Mouse (Mus musculus): Measurements from ENCODE around the gene Hs3st4. TPM values are rescaled to one million over a fixed set of nuclear protein-coding genes. Genes with fewer than 3 reads are reported as not detected.

Gene Hs3st4
- polyA plus RNA-seq (2012; rRNA removed), result 0.09 TPM in 1 of 2 replicates, not detected in the other

GRCm38 (mm10) chr7:123982461-123983038 lies at the start of gene Hs3st4:
TSS of gene Hs3st4 (plus strand) at chr7:123982869.
- 2% methylated on average over 71 of the region's 74 CpGs for WGBS
- Histone ChIP-seq H3K4me3 (ENCODE audit: low read depth, low read length) (no peak within 1 kb of the TSS), H3K36me3 (ENCODE audit: control insufficient read depth, insufficient read depth, low read length) (no peaks in the 10 kb centered on the region), H3K27me3 (ENCODE audit: control insufficient read depth, insufficient read depth, low read length) (peaks cover 9% of the 10 kb centered on the region; the same call in 1 of the 2 replicates), H3K4me1 (ENCODE audit: control insufficient read depth, insufficient read depth, insufficient read length, low read length) (no peaks in the 10 kb centered on the region), H3K27ac (ENCODE audit: insufficient read depth, low read depth, low read length) (no peak within 1 kb of the TSS)
- TF ChIP-seq POLR2A (IDR thresholded peaks at IDR 0.05; ENCODE audit: low read depth, low read length) (no peak), CTCF (IDR thresholded peaks at IDR 0.05; ENCODE audit: extremely low read depth, insufficient read length, insufficient replicate concordance, low read depth, low read length) (no peak)

- no peaks in the 10 kb centered on the region for H3K27me3 ChIP-seq (ENCODE audit: control insufficient read depth, insufficient read depth, low read length)
- H3K27ac ChIP-seq (ENCODE audit: insufficient read depth, low read depth, low read length), result no peak overlapping the region
- TF ChIP-seq CTCF (IDR thresholded peaks at IDR 0.05; ENCODE audit: extremely low read depth, insufficient read length, insufficient replicate concordance, low read depth, low read length) (no peak), POLR2A (IDR thresholded peaks at IDR 0.05; ENCODE audit: low read depth, low read length) (no peak)
- no peaks in the 10 kb centered on the region for H3K36me3 ChIP-seq (ENCODE audit: control insufficient read depth, insufficient read depth, low read length)
- H3K4me1 ChIP-seq (ENCODE audit: control insufficient read depth, insufficient read depth, insufficient read length, low read length), result no peaks in the 10 kb centered on the region
- H3K4me3 ChIP-seq (ENCODE audit: low read depth, low read length), result no peak overlapping the region
- 79% methylated on average over 3 of the region's 3 CpGs for WGBS
Observed at GRCm38 (mm10) chr7:123946836-123947235, 35.8 kb upstream of the Hs3st4 start.

DNA sequence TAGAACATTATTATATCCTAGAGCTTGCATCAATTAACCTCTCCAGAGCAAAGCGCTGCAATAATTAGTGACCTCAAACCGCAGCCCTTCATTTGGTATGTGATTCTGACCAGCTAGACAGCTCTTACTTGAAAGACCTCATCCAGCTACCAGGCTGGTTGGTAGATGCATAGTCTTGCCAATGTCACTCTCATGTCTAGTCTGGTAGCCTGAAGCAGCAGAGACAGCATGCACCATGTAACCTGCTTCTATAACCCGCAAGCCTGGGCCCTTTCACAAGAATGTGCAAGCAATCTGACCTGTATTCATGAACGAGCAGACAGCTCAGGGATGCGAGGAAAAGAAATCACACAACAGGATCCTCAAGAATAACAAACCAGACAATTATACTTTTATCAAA lies 19.6 kb upstream of the Hs3st4 start:
- 78% methylated on average over 5 of the region's 5 CpGs for WGBS
- H3K27ac ChIP-seq (ENCODE audit: insufficient read depth, low read depth, low read length), result no peak overlapping the region
- TF ChIP-seq POLR2A (IDR thresholded peaks at IDR 0.05; ENCODE audit: low read depth, low read length), result no peak
- no peak for TF ChIP-seq CTCF (IDR thresholded peaks at IDR 0.05; ENCODE audit: extremely low read depth, insufficient read length, insufficient replicate concordance, low read depth, low read length)
- H3K27me3 ChIP-seq (ENCODE audit: control insufficient read depth, insufficient read depth, low read length), result no peaks in the 10 kb centered on the region
- H3K4me3 ChIP-seq (ENCODE audit: low read depth, low read length), result no peak overlapping the region
- H3K4me1 ChIP-seq (ENCODE audit: control insufficient read depth, insufficient read depth, insufficient read length, low read length), result no peaks in the 10 kb centered on the region
- H3K36me3 ChIP-seq (ENCODE audit: control insufficient read depth, insufficient read depth, low read length), result no peaks in the 10 kb centered on the region

DNA sequence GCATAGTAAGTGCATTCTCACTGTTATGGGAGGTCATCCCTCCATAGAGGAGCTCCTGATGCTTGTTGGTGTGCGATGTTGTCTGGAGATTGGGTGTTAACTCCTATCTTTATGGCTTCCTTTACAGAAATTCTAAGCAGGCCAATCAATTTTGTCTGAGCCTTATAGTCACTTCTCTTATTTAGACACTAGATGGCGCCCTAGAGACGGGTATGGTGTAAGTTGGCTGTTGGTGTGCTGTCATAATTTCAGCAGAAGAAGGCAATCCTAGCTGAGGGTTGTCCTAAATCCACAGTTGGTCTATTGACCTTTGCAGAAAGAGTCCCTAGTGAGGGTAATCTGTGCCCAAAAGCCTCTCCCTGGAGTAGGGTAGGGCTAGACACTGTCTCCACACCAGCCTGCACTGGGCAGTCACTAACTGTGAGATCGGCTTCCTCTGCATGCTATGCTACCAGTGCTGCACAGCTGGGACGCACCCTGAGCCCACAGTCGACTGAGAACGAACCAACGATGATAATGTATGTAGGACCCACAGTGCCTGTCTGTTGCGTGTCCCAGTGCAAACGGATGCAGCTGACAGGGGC lies 18.0 kb upstream of the Hs3st4 start:
- no peak overlapping the region for H3K4me3 ChIP-seq (ENCODE audit: low read depth, low read length)
- H3K27me3 ChIP-seq (ENCODE audit: control insufficient read depth, insufficient read depth, low read length), result no peaks in the 10 kb centered on the region
- no peak overlapping the region for H3K27ac ChIP-seq (ENCODE audit: insufficient read depth, low read depth, low read length)
- no peaks in the 10 kb centered on the region for H3K4me1 ChIP-seq (ENCODE audit: control insufficient read depth, insufficient read depth, insufficient read length, low read length)
- TF ChIP-seq POLR2A (IDR thresholded peaks at IDR 0.05; ENCODE audit: low read depth, low read length), result no peak
- TF ChIP-seq CTCF (IDR thresholded peaks at IDR 0.05; ENCODE audit: extremely low read depth, insufficient read length, insufficient replicate concordance, low read depth, low read length), result no peak
- WGBS, result 53% methylated on average over 10 of the region's 10 CpGs
- H3K36me3 ChIP-seq (ENCODE audit: control insufficient read depth, insufficient read depth, low read length), result no peaks in the 10 kb centered on the region

- Histone ChIP-seq H3K27ac (ENCODE audit: insufficient read depth, low read depth, low read length) (no peak overlapping the region), H3K4me1 (ENCODE audit: control insufficient read depth, insufficient read depth, insufficient read length, low read length) (no peaks in the 10 kb centered on the region), H3K4me3 (ENCODE audit: low read depth, low read length) (no peak overlapping the region), H3K27me3 (ENCODE audit: control insufficient read depth, insufficient read depth, low read length) (no peaks in the 10 kb centered on the region), H3K36me3 (ENCODE audit: control insufficient read depth, insufficient read depth, low read length) (no peaks in the 10 kb centered on the region)
- TF ChIP-seq CTCF (IDR thresholded peaks at IDR 0.05; ENCODE audit: extremely low read depth, insufficient read length, insufficient replicate concordance, low read depth, low read length) (no peak), POLR2A (IDR thresholded peaks at IDR 0.05; ENCODE audit: low read depth, low read length) (no peak)
- WGBS, result 69% methylated on average over 7 of the region's 7 CpGs
Observed at GRCm38 (mm10) chr7:123965515-123965914, 17.2 kb upstream of the Hs3st4 start.

DNA sequence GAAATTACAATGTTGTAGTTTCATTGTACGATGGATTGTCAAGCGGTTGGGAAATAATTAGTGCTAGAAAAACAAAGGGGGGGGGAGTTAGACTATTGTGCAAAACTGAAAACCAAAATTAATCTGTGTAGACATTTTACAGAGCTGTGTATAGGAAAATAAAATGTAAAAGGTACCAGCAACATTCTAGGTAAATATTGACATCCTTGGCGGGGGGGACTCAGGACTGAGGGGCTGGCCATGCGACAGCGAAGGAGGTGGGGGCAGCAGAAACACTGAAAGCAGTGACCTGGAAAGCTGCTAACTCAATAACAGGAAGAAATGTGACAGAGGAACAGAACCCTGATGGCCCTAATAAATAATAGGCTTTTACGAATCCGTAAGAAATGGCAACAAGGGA lies 7.2 kb upstream of the Hs3st4 start:
- no peak overlapping the region for H3K27ac ChIP-seq (ENCODE audit: insufficient read depth, low read depth, low read length)
- H3K4me1 ChIP-seq (ENCODE audit: control insufficient read depth, insufficient read depth, insufficient read length, low read length), result no peaks in the 10 kb centered on the region
- no peak for TF ChIP-seq POLR2A (IDR thresholded peaks at IDR 0.05; ENCODE audit: low read depth, low read length)
- no peak for TF ChIP-seq CTCF (IDR thresholded peaks at IDR 0.05; ENCODE audit: extremely low read depth, insufficient read length, insufficient replicate concordance, low read depth, low read length)
- 63% methylated on average over 7 of the region's 7 CpGs for WGBS
- no peak overlapping the region for H3K4me3 ChIP-seq (ENCODE audit: low read depth, low read length)
- no peaks in the 10 kb centered on the region for H3K27me3 ChIP-seq (ENCODE audit: control insufficient read depth, insufficient read depth, low read length)
- H3K36me3 ChIP-seq (ENCODE audit: control insufficient read depth, insufficient read depth, low read length), result no peaks in the 10 kb centered on the region

DNA sequence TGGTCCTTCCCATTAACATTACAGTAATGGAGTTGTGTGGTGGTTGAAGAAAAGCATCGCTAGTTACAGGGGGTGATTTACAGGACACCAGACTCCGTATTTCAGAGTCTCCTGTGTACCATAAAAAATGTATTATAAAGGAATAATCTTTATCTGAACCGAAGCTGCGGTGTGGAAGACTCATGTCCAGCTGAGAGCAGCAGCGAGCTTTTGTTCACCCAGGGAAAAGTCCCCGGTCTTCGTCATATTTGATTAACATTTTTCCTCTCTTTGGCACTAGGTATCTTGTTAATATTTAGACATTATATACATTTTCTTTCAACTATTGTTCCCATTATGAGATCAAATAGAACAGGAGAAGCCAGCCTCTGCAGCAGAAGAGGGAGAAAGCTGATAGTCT lies 1.2 kb upstream of the Hs3st4 start:
- H3K27ac ChIP-seq (ENCODE audit: insufficient read depth, low read depth, low read length), result no peak overlapping the region
- WGBS, result 32% methylated on average over 7 of the region's 7 CpGs
- H3K27me3 ChIP-seq (ENCODE audit: control insufficient read depth, insufficient read depth, low read length), result peaks cover 9% of the 10 kb centered on the region; the same call in 1 of the 2 replicates
- H3K4me1 ChIP-seq (ENCODE audit: control insufficient read depth, insufficient read depth, insufficient read length, low read length), result no peaks in the 10 kb centered on the region
- no peak overlapping the region for H3K4me3 ChIP-seq (ENCODE audit: low read depth, low read length)
- no peaks in the 10 kb centered on the region for H3K36me3 ChIP-seq (ENCODE audit: control insufficient read depth, insufficient read depth, low read length)
- no peak for TF ChIP-seq CTCF (IDR thresholded peaks at IDR 0.05; ENCODE audit: extremely low read depth, insufficient read length, insufficient replicate concordance, low read depth, low read length)
- TF ChIP-seq POLR2A (IDR thresholded peaks at IDR 0.05; ENCODE audit: low read depth, low read length), result no peak
